Mouse (Mus musculus) hematopoietic multipotent progenitor cell, adult 10-12 weeks (in vitro differentiated cells): ENCODE measurements around the gene Olfr1215. TPM values are rescaled to one million over a fixed set of nuclear protein-coding genes. Genes with fewer than 3 reads are reported as not detected.

Experiments used
- polyA plus RNA-seq: library from polyadenylated mRNA; stranded (reverse); fragments of >175 nt; gene quantifications from 2 replicates; pipeline ENCODE4 v1.2.3, GENCODE M21; 2012; ENCODE audit warnings: low replicate concordance

Gene Olfr1215
- not detected in 2 replicates for polyA plus RNA-seq

DNA sequence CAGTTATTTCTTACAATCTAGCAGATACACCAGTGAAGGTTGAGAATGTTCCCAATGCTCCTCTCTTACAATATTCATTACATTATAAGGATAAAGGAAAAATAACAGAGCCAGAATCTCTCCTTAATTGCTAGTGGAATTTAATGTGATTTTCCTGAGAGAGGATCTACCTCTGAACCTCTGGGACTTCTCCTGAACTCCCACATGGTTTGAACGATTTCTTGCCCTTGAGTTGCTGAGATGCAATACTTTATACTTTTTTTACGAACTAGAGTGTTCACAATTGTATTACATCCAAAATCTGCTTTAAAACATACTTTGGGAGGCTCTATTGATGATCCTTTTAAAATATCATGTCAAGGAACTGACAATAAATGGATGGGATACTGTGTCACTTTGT lies at the start of gene Olfr1215:
TSS of gene Olfr1215 (minus strand) at position 101 of the 400 bp plus-strand sequence.

DNA sequence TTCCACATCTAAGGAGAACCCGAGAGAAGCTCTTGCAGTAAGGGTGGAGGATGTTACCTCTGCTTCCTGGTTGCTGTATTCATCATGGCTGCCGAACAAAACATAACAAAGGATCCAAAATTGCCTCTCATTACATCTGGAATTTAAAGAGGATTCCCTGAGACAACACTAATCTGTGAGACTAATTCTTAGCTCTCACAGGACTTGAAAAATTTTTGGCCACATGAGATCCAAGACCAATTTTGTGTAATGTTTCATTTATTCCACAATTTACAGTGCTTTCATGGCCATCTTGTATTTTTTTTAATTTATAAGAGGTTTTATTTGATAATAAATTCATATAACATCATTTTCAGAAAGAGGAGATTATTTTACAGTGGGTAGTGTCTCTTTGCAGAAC lies 25.2 kb upstream of the Olfr1215 start, which contains the start of gene Olfr1217:
TSS of gene Olfr1217 (minus strand) at position 101 of the 400 bp plus-strand sequence.

DNA sequence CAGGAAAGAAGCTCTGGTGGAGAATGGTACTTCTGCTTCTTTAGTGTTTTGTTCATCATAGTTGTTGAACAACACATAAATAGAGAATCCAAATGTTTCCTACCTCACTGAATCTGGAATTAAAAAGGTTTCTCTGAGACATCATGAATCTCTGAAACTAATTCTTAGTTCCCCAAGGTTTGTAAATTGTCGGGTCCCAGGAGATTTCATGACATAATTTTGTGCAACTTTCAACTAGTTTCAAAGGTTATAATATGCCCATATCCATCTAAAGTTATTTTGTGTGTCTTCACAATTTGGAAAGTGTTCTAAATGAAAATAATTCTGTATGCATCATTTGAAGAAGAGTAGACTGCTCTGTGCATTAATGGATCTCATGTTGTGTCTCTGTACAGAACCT lies 11.5 kb upstream of the Olfr1215 start, which contains the start of gene Olfr1216:
TSS of gene Olfr1216 (minus strand) at position 101 of the 400 bp plus-strand sequence.

DNA sequence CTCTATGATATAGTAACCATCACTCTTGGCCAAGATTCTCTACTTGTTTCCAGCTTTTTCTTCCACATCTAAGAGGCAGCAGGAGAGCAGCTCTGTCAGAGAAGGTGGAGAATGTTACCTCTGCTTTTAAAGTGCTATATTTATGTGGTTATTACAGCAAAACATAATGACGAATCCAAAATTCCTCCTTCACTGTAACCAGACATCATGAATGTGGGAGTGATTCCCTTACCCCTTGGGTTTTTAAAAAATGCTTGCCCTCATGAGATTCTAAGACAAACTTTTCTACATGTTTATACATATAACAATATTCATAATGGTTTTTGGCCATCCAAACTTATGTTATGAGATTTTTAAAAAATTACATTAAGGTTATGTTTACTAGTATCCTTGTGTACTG lies 14.2 kb downstream of the Olfr1215 start, which contains the start of gene Olfr1214:
TSS of gene Olfr1214 (minus strand) at position 101 of the 400 bp plus-strand sequence.

DNA sequence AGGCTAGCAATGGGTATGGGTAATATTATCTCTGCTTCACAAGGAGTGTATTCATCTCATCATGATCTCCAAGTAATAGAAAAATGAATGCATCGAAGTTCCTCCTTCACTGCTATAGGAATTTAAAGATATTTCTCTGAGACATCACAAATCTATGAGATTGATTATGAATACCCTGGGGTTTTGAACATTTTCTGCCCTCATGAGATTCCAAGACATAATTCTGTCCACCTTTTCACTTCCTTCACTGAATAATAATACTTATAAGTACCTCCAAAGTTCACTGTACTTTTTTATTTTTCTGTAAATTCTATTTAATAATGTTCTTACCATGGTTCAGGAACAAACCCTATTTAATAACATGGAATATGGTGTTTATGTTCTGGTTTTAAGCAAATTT lies 26.6 kb downstream of the Olfr1215 start, which contains the start of gene Gm13762:
TSS of gene Gm13762 (minus strand) at position 101 of the 400 bp plus-strand sequence.

DNA sequence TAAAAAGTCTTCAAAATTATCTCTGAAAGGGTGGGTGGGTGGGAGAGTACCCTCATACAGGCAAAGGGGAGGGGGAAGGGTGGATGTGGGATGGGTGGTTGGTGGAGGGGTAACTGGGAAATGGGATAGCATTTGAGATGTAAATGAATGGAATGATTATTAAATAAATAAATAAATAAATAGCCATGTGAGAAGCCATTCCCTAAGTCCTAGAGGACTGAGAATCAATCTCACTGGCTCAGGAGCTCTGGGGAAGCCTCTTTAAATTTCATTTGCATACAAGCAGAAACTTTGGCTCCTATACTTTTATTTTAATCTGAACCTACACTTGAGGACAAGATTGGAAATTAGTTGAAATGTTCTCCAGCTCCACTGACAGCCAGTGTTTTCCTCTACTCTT lies 53.1 kb downstream of the Olfr1215 start, which contains the start of gene Olfr1212:
TSS of gene Olfr1212 (plus strand) at position 301 of the 400 bp plus-strand sequence.

Other genes starting within 250 kb of the Olfr1215 start
- gene Olfr1199, start 246.5 kb downstream of the Olfr1215 start, polyA plus RNA-seq: not detected in 2 replicates
- gene Olfr1200, start 236.5 kb downstream of the Olfr1215 start, polyA plus RNA-seq: not detected in 2 replicates
- not detected in 2 replicates for gene Olfr1201, start 213.9 kb downstream of the Olfr1215 start, polyA plus RNA-seq
- gene Olfr1202, start 192.5 kb downstream of the Olfr1215 start, polyA plus RNA-seq: not detected in 2 replicates
- not detected in 2 replicates for gene Olfr1205, start 177.2 kb downstream of the Olfr1215 start, polyA plus RNA-seq
- not detected in 2 replicates for gene Olfr1204, start 157.7 kb downstream of the Olfr1215 start, polyA plus RNA-seq
- not detected in 2 replicates for gene Olfr1206, start 143.7 kb downstream of the Olfr1215 start, polyA plus RNA-seq
- not detected in 2 replicates for gene Olfr1208, start 104.7 kb downstream of the Olfr1215 start, polyA plus RNA-seq
- not detected in 2 replicates for gene Olfr1209, start 91.8 kb downstream of the Olfr1215 start, polyA plus RNA-seq
- gene Olfr1211, start 68.9 kb downstream of the Olfr1215 start, polyA plus RNA-seq: 0.03 TPM in 1 of 2 replicates, not detected in the other
- gene Olfr1212, start 53.0 kb downstream of the Olfr1215 start, polyA plus RNA-seq: not detected in 2 replicates
- gene Gm13762, start 26.7 kb downstream of the Olfr1215 start, polyA plus RNA-seq: not detected in 2 replicates
- not detected in 2 replicates for gene Olfr1214, start 14.3 kb downstream of the Olfr1215 start, polyA plus RNA-seq
- gene Olfr1216, start 11.4 kb upstream of the Olfr1215 start, polyA plus RNA-seq: not detected in 2 replicates
- not detected in 2 replicates for gene Olfr1217, start 25.1 kb upstream of the Olfr1215 start, polyA plus RNA-seq
- not detected in 2 replicates for gene Olfr1218, start 54.2 kb upstream of the Olfr1215 start, polyA plus RNA-seq
- gene Olfr1219, start 76.5 kb upstream of the Olfr1215 start, polyA plus RNA-seq: not detected in 2 replicates
- not detected in 2 replicates for gene Olfr1220, start 99.9 kb upstream of the Olfr1215 start, polyA plus RNA-seq
- gene Olfr1221, start 110.3 kb upstream of the Olfr1215 start, polyA plus RNA-seq: not detected in 2 replicates
- not detected in 2 replicates for gene Olfr1222, start 126.1 kb upstream of the Olfr1215 start, polyA plus RNA-seq
- gene Olfr1223, start 144.6 kb upstream of the Olfr1215 start, polyA plus RNA-seq: not detected in 2 replicates
- not detected in 2 replicates for gene Olfr1224-ps1, start 157.1 kb upstream of the Olfr1215 start, polyA plus RNA-seq
- gene Olfr1225, start 167.7 kb upstream of the Olfr1215 start, polyA plus RNA-seq: not detected in 2 replicates
- not detected in 2 replicates for gene Olfr1226, start 193.1 kb upstream of the Olfr1215 start, polyA plus RNA-seq
- not detected in 2 replicates for gene Olfr1228, start 247.1 kb upstream of the Olfr1215 start, polyA plus RNA-seq